In the genomic region with DNA sequence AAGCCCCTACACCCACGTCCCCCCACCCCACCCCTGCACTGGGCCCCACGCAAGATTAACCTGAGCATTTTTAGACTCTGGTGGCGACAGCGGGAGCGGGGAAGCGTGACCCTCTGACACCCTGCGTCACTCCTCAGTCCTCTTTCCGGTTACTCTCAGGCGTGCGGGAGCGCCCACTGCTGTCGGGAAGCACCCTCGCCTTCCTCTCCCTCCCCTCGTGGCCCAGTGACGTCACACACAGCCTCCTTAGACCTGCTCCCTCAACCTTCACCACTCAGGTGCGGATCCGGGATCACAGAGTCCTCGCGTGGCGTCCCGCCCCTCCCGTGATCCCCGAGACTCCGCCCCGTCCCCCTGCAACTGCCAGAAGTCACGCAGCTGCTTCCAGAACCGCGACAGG, we compare ENCODE assay signal across 8 mouse cellular contexts.
DNase-seq lines count a peak whose midpoint lies in the region; ATAC-seq and TF ChIP-seq lines count a peak whose summit lies in the region.
"Not testable (repeated sequence)": the region's sequence is repeated elsewhere in the genome, so short reads cannot be mapped to it uniquely, and the experiment has no call there.

No protein-coding gene starts in this region.

- in situ Hi-C loops in ES-E14 (cut with MboI; ENCODE audit: low sequenced_read_pairs in 2 of 2, unreplicated experiment in 2 of 2), result not testable (repeated sequence)

- H3K9me3 ChIP-seq in ES-E14 (ENCODE audit: control insufficient read depth, insufficient read depth, low read depth, low read length); embryonic facial prominence, embryonic 11.5 days (replicated peaks; ENCODE audit: control insufficient read depth, low read length); heart, embryonic 15.5 days (replicated peaks); intestine, embryonic 14.5 days (ENCODE audit: control insufficient read depth, low read length); limb, embryonic 12.5 days; lung, postnatal 0 days (ENCODE audit: low read length); neural tube, embryonic 15.5 days (replicated peaks): not testable (repeated sequence)

- not testable (repeated sequence) for ATAC-seq in embryonic facial prominence, embryonic 11.5 days (replicated peaks; ENCODE audit: insufficient number of reproducible peaks, low FRiP score, low TSS enrichment, low read depth); heart, embryonic 15.5 days (replicated peaks; ENCODE audit: insufficient number of reproducible peaks, insufficient read depth, low FRiP score, low read depth); intestine, embryonic 14.5 days (replicated peaks; ENCODE audit: low FRiP score, low TSS enrichment, low read depth); limb, embryonic 12.5 days (ENCODE audit: insufficient number of reproducible peaks, insufficient read depth, low FRiP score, low TSS enrichment, low read depth); lung, postnatal 0 days; neural tube, embryonic 15.5 days (ENCODE audit: low FRiP score)

- peak overlapping the region in 1 of 2 experiments; percentile 52; a peak in 3 of 4 replicates for H3K4me3 ChIP-seq in ES-E14 (ENCODE audit: insufficient read depth in 1 of 2, low read depth in 1 of 2, low read length in 2 of 2, poor library complexity in 1 of 2, severe bottlenecking in 1 of 2)
- not testable (repeated sequence) for H3K4me3 ChIP-seq in embryonic facial prominence, embryonic 11.5 days (ENCODE audit: low read depth, low read length); lung, postnatal 0 days (ENCODE audit: low read depth, low read length)
- H3K4me3 ChIP-seq in heart, embryonic 15.5 days, result peak overlapping the region; percentile 33
- peak overlapping the region; percentile 17; the same call in 1 of the 2 replicates for H3K4me3 ChIP-seq in intestine, embryonic 14.5 days (ENCODE audit: low read depth, low read length)
- peak overlapping the region; percentile 23 for H3K4me3 ChIP-seq in limb, embryonic 12.5 days (replicated peaks)
- peak overlapping the region; percentile 29 for H3K4me3 ChIP-seq in neural tube, embryonic 15.5 days (replicated peaks)

- TF ChIP-seq EP300 in lung, postnatal 0 days (IDR thresholded peaks at IDR 0.05), result not testable (repeated sequence)

- not testable (repeated sequence) for H3K27ac ChIP-seq in ES-E14 (ENCODE audit: insufficient read depth, low read depth, low read length, poor library complexity, severe bottlenecking); embryonic facial prominence, embryonic 11.5 days (replicated peaks; ENCODE audit: low read depth, low read length); heart, embryonic 15.5 days; intestine, embryonic 14.5 days (ENCODE audit: low read depth); limb, embryonic 12.5 days; lung, postnatal 0 days (ENCODE audit: low read length); neural tube, embryonic 15.5 days (replicated peaks)

- DNase-seq in ES-E14 (ENCODE audit: low read depth, low spot score), result not testable (repeated sequence)
- DNase-seq in embryonic facial prominence, embryonic 11.5 days (ENCODE audit: low spot score), result peak; percentile 0
- DNase-seq in intestine, embryonic 14.5 days (ENCODE audit: low spot score), result peak; percentile 58
- peak; percentile 4 for DNase-seq in lung, postnatal 0 days (ENCODE audit: low spot score)
- peak; percentile 11 for DNase-seq in urinary bladder, adult 2 months (ENCODE audit: low spot score)

- WGBS in embryonic facial prominence, embryonic 11.5 days, result 12% methylated on average over 21 of the region's 28 CpGs
- 2% methylated on average over 25 of the region's 28 CpGs for WGBS in heart, embryonic 15.5 days
- 5% methylated on average over 26 of the region's 28 CpGs for WGBS in intestine, embryonic 14.5 days
- 6% methylated on average over 23 of the region's 28 CpGs for WGBS in limb, embryonic 12.5 days
- 10% methylated on average over 16 of the region's 28 CpGs for WGBS in lung, postnatal 0 days
- WGBS in neural tube, embryonic 15.5 days, result 6% methylated on average over 24 of the region's 28 CpGs

- H3K4me1 ChIP-seq in ES-E14 (ENCODE audit: control insufficient read depth in 2 of 2, insufficient read depth in 2 of 2, low read length in 2 of 2, poor library complexity in 1 of 2); embryonic facial prominence, embryonic 11.5 days (ENCODE audit: control insufficient read depth, insufficient read depth, low read length); heart, embryonic 15.5 days (replicated peaks); intestine, embryonic 14.5 days (replicated peaks; ENCODE audit: control insufficient read depth, insufficient read depth, low read length); limb, embryonic 12.5 days (replicated peaks); lung, postnatal 0 days (ENCODE audit: insufficient read depth, low read depth, low read length); neural tube, embryonic 15.5 days: not testable (repeated sequence)

- not testable (repeated sequence) for H3K27me3 ChIP-seq in embryonic facial prominence, embryonic 11.5 days (ENCODE audit: control insufficient read depth, insufficient read depth, low read length); heart, embryonic 15.5 days; intestine, embryonic 14.5 days (replicated peaks; ENCODE audit: control insufficient read depth, insufficient read depth, low read length); limb, embryonic 12.5 days; lung, postnatal 0 days (replicated peaks; ENCODE audit: insufficient read depth, low read length); neural tube, embryonic 15.5 days (replicated peaks)

- not testable (repeated sequence) for H3K36me3 ChIP-seq in ES-E14 (ENCODE audit: control insufficient read depth, insufficient read depth, low read length, poor library complexity, severe bottlenecking); embryonic facial prominence, embryonic 11.5 days (replicated peaks; ENCODE audit: control insufficient read depth, insufficient read depth, low read depth, low read length); heart, embryonic 15.5 days; intestine, embryonic 14.5 days (ENCODE audit: control insufficient read depth, insufficient read depth, low read length); limb, embryonic 12.5 days; lung, postnatal 0 days (ENCODE audit: insufficient read depth, low read length); neural tube, embryonic 15.5 days

- H3K9ac ChIP-seq in ES-E14 (ENCODE audit: insufficient read depth, low read depth, low read length, poor library complexity, severe bottlenecking), result peak overlapping the region; percentile 30; the same call in 1 of the 2 replicates
- H3K9ac ChIP-seq in embryonic facial prominence, embryonic 11.5 days (replicated peaks; ENCODE audit: low read length); heart, embryonic 15.5 days; intestine, embryonic 14.5 days (ENCODE audit: low read length); limb, embryonic 12.5 days (replicated peaks); lung, postnatal 0 days (replicated peaks; ENCODE audit: low read depth); neural tube, embryonic 15.5 days (replicated peaks): not testable (repeated sequence)

- not testable (repeated sequence) for H3K4me2 ChIP-seq in embryonic facial prominence, embryonic 11.5 days (ENCODE audit: low read depth, low read length); lung, postnatal 0 days (replicated peaks; ENCODE audit: low read depth, low read length)
- H3K4me2 ChIP-seq in heart, embryonic 15.5 days, result peak overlapping the region; percentile 53
- H3K4me2 ChIP-seq in intestine, embryonic 14.5 days (ENCODE audit: low read length), result peak overlapping the region; percentile 36
- H3K4me2 ChIP-seq in limb, embryonic 12.5 days, result peak overlapping the region; percentile 43
- H3K4me2 ChIP-seq in neural tube, embryonic 15.5 days, result peak overlapping the region; percentile 46

- TF ChIP-seq CTCF in lung, postnatal 0 days (IDR thresholded peaks at IDR 0.05), result not testable (repeated sequence)
